Mouse (Mus musculus) forebrain, embryonic 12.5 days (tissue): ENCODE data around the gene Nat8. TPM values are rescaled to one million over a fixed set of nuclear protein-coding genes. Genes with fewer than 3 reads are reported as not detected.
"Not testable (repeated sequence)": the region's sequence is repeated elsewhere in the genome, so short reads cannot be mapped to it uniquely, and the experiment has no call there.

Experiments
- ATAC-seq: fragments of 200-750 bp; cut with Nextera tagmentation; 2 replicates; pipeline ENCODE4 v1.8.0; 2017; ENCODE audit warnings: moderate TSS enrichment; ENCODE audit not compliant: low FRiP score
- H3K27ac ChIP-seq: fragments of 300-500 bp; sonication (generic); 2 replicates; pipeline ENCODE4 v1.5.1; 2016; ENCODE audit warnings: mild to moderate bottlenecking
- H3K27me3 ChIP-seq: fragments of 300-500 bp; sonication (generic); 2 replicates; pipeline ENCODE4 v1.6.1; 2016; ENCODE audit warnings: mild to moderate bottlenecking
- H3K36me3 ChIP-seq: fragments of 300-500 bp; sonication (generic); replicated peaks from 2 replicates; pipeline ENCODE4 v1.6.1; 2016; ENCODE audit warnings: mild to moderate bottlenecking
- H3K4me1 ChIP-seq: fragments of 300-500 bp; sonication (generic); 2 replicates; pipeline ENCODE4 v1.6.1; 2016
- H3K4me2 ChIP-seq: fragments of 300-500 bp; sonication (generic); 2 replicates; pipeline ENCODE4 v1.6.1; 2016; ENCODE audit warnings: mild to moderate bottlenecking, moderate library complexity
- H3K4me3 ChIP-seq: fragments of 300-500 bp; sonication (generic); replicated peaks from 2 replicates; pipeline ENCODE4 v1.5.1; 2016; ENCODE audit warnings: mild to moderate bottlenecking
- H3K9ac ChIP-seq: fragments of 300-500 bp; sonication (generic); 2 replicates; pipeline ENCODE4 v1.6.1; 2016; ENCODE audit warnings: mild to moderate bottlenecking
- H3K9me3 ChIP-seq: fragments of 300-500 bp; sonication (generic); 2 replicates; pipeline ENCODE4 v1.6.1; 2016
- WGBS: fragments of 180-500 bp; shearing (Covaris S2); methylation state at CpG from one replicate; pipeline ENCODE4 v1.1.7; 2016; 5-methylcytosine and 5-hydroxymethylcytosine counted together
- polyA plus RNA-seq: library from polyadenylated mRNA; unstranded; fragments of >200 nt; fragmentation: Nextera tagmentation; extraction: Ambion mirVana; gene quantifications from 2 replicates; pipeline ENCODE4 v1.2.1, GENCODE M21; 2016

Nat8 gene
- polyA plus RNA-seq, 1 experiment from 2014 or later: not detected

DNA sequence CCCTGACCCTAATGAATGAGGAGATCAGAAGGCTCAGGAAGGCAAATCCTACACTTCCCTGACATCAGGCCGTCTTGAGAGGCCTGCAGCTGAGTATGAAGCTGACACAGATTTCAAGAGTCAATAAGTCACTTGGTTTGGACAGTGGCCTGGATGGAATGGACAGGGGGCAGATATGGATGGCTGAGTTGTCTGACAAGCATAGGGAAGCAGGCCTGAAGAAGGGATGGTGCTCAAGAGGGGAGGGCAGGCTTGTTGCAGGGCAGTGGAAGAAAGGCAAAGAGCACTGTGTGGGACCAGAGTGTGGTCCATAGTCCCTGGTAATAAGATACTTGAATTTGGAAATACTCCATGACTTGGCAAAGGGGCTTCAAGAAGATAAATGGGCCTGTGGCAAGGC, 2.4 kb downstream of the Nat8 start:
- Histone ChIP-seq H3K9ac (no peak overlapping the region), H3K36me3 (no peaks in the 10 kb centered on the region), H3K4me1 (no peaks in the 10 kb centered on the region), H3K4me2 (no peak overlapping the region), H3K27ac (no peak overlapping the region), H3K27me3 (no peaks in the 10 kb centered on the region), H3K4me3 (no peak overlapping the region), H3K9me3 (no peaks in the 10 kb centered on the region)
- ATAC-seq: no peak
- WGBS: 78% methylated on average over 1 of the region's 1 CpGs

DNA sequence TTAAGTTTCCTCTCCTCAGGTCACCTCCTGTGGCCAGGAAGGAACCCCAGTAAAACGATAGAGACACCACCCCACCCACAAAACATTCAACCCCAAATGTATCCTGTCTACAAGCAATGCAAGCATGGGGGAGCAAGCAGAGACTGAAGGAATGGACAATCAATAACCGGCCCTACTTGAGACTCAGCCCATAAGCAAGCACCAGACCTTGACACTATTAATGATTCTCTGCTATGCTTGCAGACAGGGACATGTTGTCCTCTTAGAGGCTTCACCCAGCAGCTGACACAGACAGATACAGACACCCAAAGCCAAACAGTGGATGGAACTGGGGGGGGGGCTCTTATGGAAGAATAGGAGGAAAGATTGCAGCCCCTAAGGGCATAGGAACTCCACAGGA, 6.0 kb downstream of the Nat8 start:
- Histone ChIP-seq H3K36me3 (no peaks in the 10 kb centered on the region), H3K27me3 (no peaks in the 10 kb centered on the region), H3K9me3 (no peaks in the 10 kb centered on the region), H3K4me3 (no peak overlapping the region), H3K9ac (no peak overlapping the region), H3K4me2 (no peak overlapping the region), H3K4me1 (no peaks in the 10 kb centered on the region), H3K27ac (no peak overlapping the region)
- WGBS: 83% methylated on average over 2 of the region's 2 CpGs
- ATAC-seq: no peak

- Histone ChIP-seq H3K9ac (no peak overlapping the region), H3K27me3 (no peaks in the 10 kb centered on the region), H3K27ac (no peak overlapping the region), H3K36me3 (no peaks in the 10 kb centered on the region), H3K4me3 (no peak overlapping the region), H3K4me2 (no peak overlapping the region), H3K4me1 (no peaks in the 10 kb centered on the region), H3K9me3 (no peaks in the 10 kb centered on the region)
- 92% methylated on average over 1 of the region's 1 CpGs for WGBS
- no peak for ATAC-seq
Measured at GRCm38 (mm10) chr6:85823382-85824090, 8.3 kb downstream of the Nat8 start.

DNA sequence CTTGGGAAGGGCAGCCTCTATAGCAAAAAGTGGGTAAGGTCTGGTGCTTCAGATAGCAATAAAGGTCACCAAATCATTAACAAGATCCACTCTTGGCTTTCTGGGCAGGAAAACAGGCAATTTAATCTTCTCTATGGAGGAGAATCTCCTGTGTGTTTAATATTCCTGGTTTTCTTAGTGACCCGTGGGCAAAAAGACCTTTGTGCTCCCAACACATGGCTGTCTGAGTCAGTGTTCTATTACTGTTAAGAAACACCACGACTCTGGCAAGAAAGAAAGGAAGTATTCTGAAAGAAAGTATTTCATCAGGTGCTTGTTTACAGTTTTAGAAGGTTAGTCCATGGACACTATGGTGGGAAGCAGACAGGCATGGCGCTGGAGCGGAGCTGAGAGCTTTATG, 9.6 kb downstream of the Nat8 start:
- Histone ChIP-seq H3K27me3 (no peaks in the 10 kb centered on the region), H3K4me3 (no peak overlapping the region), H3K9ac (no peak overlapping the region), H3K27ac (no peak overlapping the region), H3K9me3 (no peaks in the 10 kb centered on the region), H3K4me1 (no peaks in the 10 kb centered on the region), H3K4me2 (no peak overlapping the region), H3K36me3 (no peaks in the 10 kb centered on the region)
- ATAC-seq: no peak
- WGBS: 85% methylated on average over 4 of the region's 4 CpGs

- Histone ChIP-seq H3K36me3 (no peaks in the 10 kb centered on the region), H3K27ac (no peak within 1 kb of the TSS), H3K9me3 (no peaks in the 10 kb centered on the region), H3K4me2 (no peak within 1 kb of the TSS), H3K9ac (no peak within 1 kb of the TSS), H3K4me3 (no peak within 1 kb of the TSS), H3K4me1 (no peaks in the 10 kb centered on the region), H3K27me3 (no peaks in the 10 kb centered on the region)
- no peak for ATAC-seq
- 85% methylated on average over 5 of the region's 5 CpGs for WGBS
Measured at GRCm38 (mm10) chr6:85820837-85821236, 11.0 kb downstream of the Nat8 start, which contains the start of the genes Nat8f6 and Nat8f5. Nat8f6 (minus strand) TSS chr6:85820954. Nat8f5 (minus strand) TSS chr6:85820972.

- H3K9me3 ChIP-seq: no peaks in the 10 kb centered on the region
- H3K36me3 ChIP-seq: no peaks in the 10 kb centered on the region
- no peak overlapping the region for H3K27ac ChIP-seq
- no peak overlapping the region for H3K4me2 ChIP-seq
- H3K9ac ChIP-seq: no peak overlapping the region
- ATAC-seq: no peak
- no peaks in the 10 kb centered on the region for H3K27me3 ChIP-seq
- 20% methylated on average over 1 of the region's 1 CpGs for WGBS
- H3K4me1 ChIP-seq: no peaks in the 10 kb centered on the region
- no peak overlapping the region for H3K4me3 ChIP-seq
Measured at GRCm38 (mm10) chr6:85818338-85818737, 13.5 kb downstream of the Nat8 start.

GRCm38 (mm10) chr6:85813339-85813738, 18.5 kb downstream of the Nat8 start:
- Histone ChIP-seq H3K4me2 (no peak overlapping the region), H3K9me3 (no peaks in the 10 kb centered on the region), H3K9ac (no peak overlapping the region), H3K36me3 (no peaks in the 10 kb centered on the region), H3K27me3 (no peaks in the 10 kb centered on the region), H3K4me1 (no peaks in the 10 kb centered on the region), H3K27ac (no peak overlapping the region), H3K4me3 (no peak overlapping the region)
- WGBS: 87% methylated on average over 2 of the region's 2 CpGs
- ATAC-seq: no peak

GRCm38 (mm10) chr6:85810942-85811537, 20.8 kb downstream of the Nat8 start:
- not testable (repeated sequence) for H3K27me3 ChIP-seq, H3K9me3 ChIP-seq, H3K4me3 ChIP-seq, H3K4me2 ChIP-seq, H3K9ac ChIP-seq, ATAC-seq, H3K27ac ChIP-seq, H3K36me3 ChIP-seq, H3K4me1 ChIP-seq
- WGBS: 68% methylated on average over 3 of the region's 3 CpGs

GRCm38 (mm10) chr6:85810514-85810913, 21.4 kb downstream of the Nat8 start:
- H3K36me3 ChIP-seq, H3K4me3 ChIP-seq, H3K27me3 ChIP-seq, H3K4me1 ChIP-seq, ATAC-seq, H3K4me2 ChIP-seq, H3K27ac ChIP-seq, H3K9me3 ChIP-seq, H3K9ac ChIP-seq: not testable (repeated sequence)
- WGBS: 87% methylated on average over 3 of the region's 3 CpGs

- H3K36me3 ChIP-seq, H3K4me3 ChIP-seq, H3K9me3 ChIP-seq, H3K27ac ChIP-seq, ATAC-seq, H3K9ac ChIP-seq, H3K27me3 ChIP-seq, H3K4me1 ChIP-seq, H3K4me2 ChIP-seq: not testable (repeated sequence)
- 67% methylated on average over 3 of the region's 3 CpGs for WGBS
Measured at GRCm38 (mm10) chr6:85809784-85810183, 22.1 kb downstream of the Nat8 start.

- H3K4me2 ChIP-seq, H3K27ac ChIP-seq, H3K4me1 ChIP-seq, H3K9me3 ChIP-seq, H3K27me3 ChIP-seq, H3K9ac ChIP-seq, H3K4me3 ChIP-seq, H3K36me3 ChIP-seq, ATAC-seq: not testable (repeated sequence)
- 83% methylated on average over 5 of the region's 5 CpGs for WGBS
Measured at GRCm38 (mm10) chr6:85803180-85803579, 28.7 kb downstream of the Nat8 start.
